Mouse (Mus musculus): ENCODE data around the gene Mospd2.
A peak's percentile ranks its signal among the peaks of the same experiment; 100 is the strongest.

The Mospd2 gene

GRCm38 (mm10) chrX:164980193-164980775 is at the start of gene Mospd2, which contains the start of gene Fancb:
Gene Mospd2 (minus strand): TSS chrX:164980375.
Gene Fancb (plus strand): TSS chrX:164980592.
- peak; percentile 82 for DNase-seq (ENCODE audit: low read depth, low spot score)

GRCm38 (mm10) chrX:165004779-165005324 is 24.7 kb upstream of the Mospd2 start, which contains the start of gene Gm17604:
Gene Gm17604 (minus strand): TSS chrX:165004829.
- DNase-seq (ENCODE audit: low read depth, low spot score), result no peak

GRCm38 (mm10) chrX:165003141-165003540 is 23.0 kb upstream of the Mospd2 start:
- peak; percentile 39 for DNase-seq (ENCODE audit: low read depth, low spot score)

- no peak for DNase-seq (ENCODE audit: low read depth, low spot score)
Measured at GRCm38 (mm10) chrX:164978866-164979265, 1.3 kb downstream of the Mospd2 start.

GRCm38 (mm10) chrX:164971206-164971605 is 9.0 kb downstream of the Mospd2 start:
- no peak for DNase-seq (ENCODE audit: low read depth, low spot score)

- no peak for DNase-seq (ENCODE audit: low read depth, low spot score)
Measured at GRCm38 (mm10) chrX:164965750-164966448, 14.3 kb downstream of the Mospd2 start.

DNA sequence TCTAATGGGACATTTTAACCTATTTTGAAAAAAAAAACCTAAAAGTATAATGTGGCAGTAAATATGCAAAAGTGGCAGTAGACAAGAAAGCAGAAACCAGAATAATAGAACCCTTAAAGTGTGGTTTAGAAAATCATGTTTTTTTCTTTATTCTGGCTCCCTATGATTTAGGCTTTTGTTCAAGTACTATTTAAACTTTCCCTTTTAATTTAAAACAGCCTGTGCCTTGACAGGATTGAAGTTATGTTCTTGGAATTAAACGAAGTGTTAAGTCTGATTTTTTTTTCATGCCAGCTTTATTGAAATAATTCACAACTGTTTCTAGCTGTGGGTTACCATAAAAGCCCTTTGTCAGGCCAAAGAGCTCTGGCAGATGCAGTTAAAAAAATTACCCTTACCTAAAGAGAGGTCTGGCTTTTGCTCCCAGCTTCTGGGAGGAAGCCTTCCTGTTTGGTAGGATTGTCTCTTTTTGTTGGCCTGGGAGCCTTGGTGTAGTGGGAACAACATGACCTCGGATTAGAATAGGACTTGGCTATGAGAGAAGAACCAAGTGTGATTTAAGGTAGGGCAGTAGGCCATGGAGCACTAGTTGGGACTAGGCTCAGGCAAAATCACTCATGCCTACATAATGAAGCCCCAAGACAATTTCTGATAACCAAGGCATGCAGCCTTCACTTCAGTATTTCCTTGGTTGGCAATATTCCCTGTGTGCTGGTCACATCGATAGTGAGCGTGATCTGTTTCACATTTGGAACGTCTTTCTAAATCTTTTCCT is 27.4 kb downstream of the Mospd2 start:
- no peak for DNase-seq (ENCODE audit: low read depth, low spot score)

DNA sequence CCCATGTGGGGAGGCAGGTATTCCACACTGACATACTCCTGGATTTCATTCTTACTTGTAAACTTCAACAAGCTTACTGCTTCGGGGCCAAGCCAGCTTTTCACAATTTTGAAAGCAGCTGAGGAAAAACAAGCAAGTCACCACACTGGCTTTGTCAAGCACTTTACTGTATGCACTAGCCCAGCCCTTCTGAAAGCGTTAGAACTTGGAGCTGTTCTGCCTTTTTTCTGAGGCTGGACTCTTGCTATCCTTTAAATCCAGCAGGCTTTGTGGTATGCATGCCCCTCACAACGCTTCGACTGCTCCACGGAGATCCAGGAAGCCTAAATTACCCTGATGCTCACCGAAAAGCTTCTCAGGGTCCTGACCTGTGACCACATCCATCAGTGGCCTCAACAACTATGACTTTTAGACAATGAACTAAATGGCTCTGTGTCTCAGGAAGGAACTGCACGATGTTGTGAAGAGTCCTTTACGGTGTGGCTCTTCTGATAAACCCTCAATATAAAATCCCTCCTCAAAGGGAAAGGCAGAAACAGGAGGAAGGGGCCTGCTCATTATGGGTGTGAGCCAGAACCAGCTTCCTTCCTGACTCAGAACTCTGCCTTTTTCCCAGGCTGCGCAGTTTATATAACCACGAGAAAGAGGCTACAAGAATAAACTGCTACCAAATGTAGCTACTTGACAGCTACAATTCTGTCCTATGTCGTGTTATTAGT is 28.2 kb downstream of the Mospd2 start:
- DNase-seq (ENCODE audit: low read depth, low spot score), result no peak

- no peak for DNase-seq (ENCODE audit: low read depth, low spot score)
Measured at GRCm38 (mm10) chrX:164941540-164941939, 38.6 kb downstream of the Mospd2 start.

DNA sequence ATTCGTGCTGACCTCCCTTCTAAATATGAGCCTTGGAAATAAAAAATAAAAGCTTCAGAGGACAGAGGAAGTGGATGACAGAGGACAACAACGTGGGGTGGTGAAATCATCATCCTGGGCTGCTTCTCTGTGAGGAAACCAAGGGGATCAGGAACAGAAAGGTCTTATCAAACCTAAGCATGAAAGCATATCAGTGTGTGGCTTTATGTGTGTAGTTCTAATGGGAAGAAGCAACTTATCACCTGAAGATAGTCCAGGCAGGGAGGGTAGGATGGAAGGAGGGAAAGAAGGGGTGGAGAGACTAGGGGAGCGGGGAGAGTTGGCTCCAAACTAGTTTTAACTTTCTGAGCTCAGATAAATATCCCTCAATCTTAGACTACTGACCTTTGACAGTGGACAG is 67.2 kb downstream of the Mospd2 start:
- no peak for DNase-seq (ENCODE audit: low read depth, low spot score)

- DNase-seq (ENCODE audit: low read depth, low spot score), result no peak
Measured at GRCm38 (mm10) chrX:164912186-164912585, 68.0 kb downstream of the Mospd2 start.

- DNase-seq (ENCODE audit: low read depth, low spot score), result no peak
Measured at GRCm38 (mm10) chrX:164901847-164902246, 78.3 kb downstream of the Mospd2 start.

DNA sequence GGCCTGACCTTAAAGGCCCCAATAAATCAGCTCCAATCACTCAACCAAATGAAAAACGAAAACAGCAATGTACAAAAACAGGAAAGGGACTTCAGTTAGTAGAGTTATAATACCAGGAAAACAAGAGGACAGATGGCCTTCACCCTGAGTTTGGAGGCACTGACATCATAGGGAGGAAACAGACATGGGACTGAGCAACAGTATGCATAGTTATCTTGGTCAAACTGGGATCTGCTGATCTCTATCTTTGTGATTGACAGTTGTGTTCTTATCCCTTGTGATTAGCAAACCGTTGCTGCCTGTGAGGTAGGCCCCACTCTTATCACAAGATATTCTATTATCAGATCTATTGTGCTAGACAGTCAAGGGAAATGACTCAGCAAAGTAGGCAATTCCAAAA is 80.4 kb downstream of the Mospd2 start:
- DNase-seq (ENCODE audit: low read depth, low spot score), result no peak

- no peak for DNase-seq (ENCODE audit: low read depth, low spot score)
Measured at GRCm38 (mm10) chrX:164886260-164886659, 93.9 kb downstream of the Mospd2 start.
